Mouse (Mus musculus): Measurements from ENCODE around the gene Stat5a. TPM values are rescaled to one million over a fixed set of nuclear protein-coding genes. Genes with fewer than 3 reads are reported as not detected.
A peak's percentile ranks its signal among the peaks of the same experiment; 100 is the strongest.

Stat5a gene
- polyA plus RNA-seq, 1 experiment from 2014 or later = 0.69 TPM

- no peak overlapping the region for H3K27ac ChIP-seq (ENCODE audit: low read depth, low read length)
- 91% methylated on average over 16 of the region's 16 CpGs for WGBS
Measured at GRCm38 (mm10) chr11:100819626-100820025, 39.5 kb upstream of the Stat5a start.

GRCm38 (mm10) chr11:100820047-100820446 lies 39.1 kb upstream of the Stat5a start:
- 47% methylated on average over 8 of the region's 8 CpGs for WGBS
- no peak overlapping the region for H3K4me3 ChIP-seq (ENCODE audit: low read depth, low read length)
- no peak overlapping the region for H3K27ac ChIP-seq (ENCODE audit: low read depth, low read length)
- DNase-seq (ENCODE audit: low spot score) (peak; percentile 30), ATAC-seq (no peak)
- H3K4me1 ChIP-seq (ENCODE audit: control insufficient read depth, insufficient read depth, low read length) = peaks cover 3% of the 10 kb centered on the region; the same call in 1 of the 2 replicates
- H3K27me3 ChIP-seq (replicated peaks; ENCODE audit: control insufficient read depth, insufficient read depth, low read length) = no peaks in the 10 kb centered on the region
- no peak overlapping the region for H3K9ac ChIP-seq (ENCODE audit: low read length)
- no peak overlapping the region for H3K4me2 ChIP-seq (ENCODE audit: low read length)
- no peaks in the 10 kb centered on the region for H3K36me3 ChIP-seq (ENCODE audit: control insufficient read depth, insufficient read depth, low read length)
- H3K9me3 ChIP-seq (replicated peaks; ENCODE audit: control insufficient read depth, low read length) = no peaks in the 10 kb centered on the region

More at GRCm38 (mm10) chr11:100819626-100820025, 39.5 kb upstream of the Stat5a start:
- Histone ChIP-seq H3K9me3 (replicated peaks; ENCODE audit: control insufficient read depth, low read length) (no peaks in the 10 kb centered on the region), H3K4me1 (ENCODE audit: control insufficient read depth, insufficient read depth, low read length) (peaks cover 3% of the 10 kb centered on the region; the same call in 1 of the 2 replicates), H3K4me2 (ENCODE audit: low read length) (no peak overlapping the region), H3K36me3 (ENCODE audit: control insufficient read depth, insufficient read depth, low read length) (no peaks in the 10 kb centered on the region), H3K4me3 (ENCODE audit: low read depth, low read length) (no peak overlapping the region), H3K9ac (ENCODE audit: low read length) (no peak overlapping the region), H3K27me3 (replicated peaks; ENCODE audit: control insufficient read depth, insufficient read depth, low read length) (no peaks in the 10 kb centered on the region)
- DNase-seq (ENCODE audit: low spot score) (no peak), ATAC-seq (no peak)

- peaks cover 2% of the 10 kb centered on the region; the same call in 1 of the 2 replicates for H3K4me1 ChIP-seq (ENCODE audit: control insufficient read depth, insufficient read depth, low read length)
- WGBS = 93% methylated on average over 13 of the region's 13 CpGs
- no peaks in the 10 kb centered on the region for H3K27me3 ChIP-seq (replicated peaks; ENCODE audit: control insufficient read depth, insufficient read depth, low read length)
- H3K27ac ChIP-seq (ENCODE audit: low read depth, low read length) = no peak overlapping the region
- DNase-seq (ENCODE audit: low spot score) = no peak
- no peak overlapping the region for H3K4me2 ChIP-seq (ENCODE audit: low read length)
- no peak overlapping the region for H3K9ac ChIP-seq (ENCODE audit: low read length)
- no peak overlapping the region for H3K4me3 ChIP-seq (ENCODE audit: low read depth, low read length)
- H3K36me3 ChIP-seq (ENCODE audit: control insufficient read depth, insufficient read depth, low read length) = no peaks in the 10 kb centered on the region
- ATAC-seq = no peak
- no peaks in the 10 kb centered on the region for H3K9me3 ChIP-seq (replicated peaks; ENCODE audit: control insufficient read depth, low read length)
Measured at GRCm38 (mm10) chr11:100821605-100822220, 37.4 kb upstream of the Stat5a start.

GRCm38 (mm10) chr11:100822365-100822764 lies 36.8 kb upstream of the Stat5a start:
- no peak overlapping the region for H3K9ac ChIP-seq (ENCODE audit: low read length)
- no peak overlapping the region for H3K4me3 ChIP-seq (ENCODE audit: low read depth, low read length)
- H3K27me3 ChIP-seq (replicated peaks; ENCODE audit: control insufficient read depth, insufficient read depth, low read length) = no peaks in the 10 kb centered on the region
- 85% methylated on average over 12 of the region's 12 CpGs for WGBS
- no peaks in the 10 kb centered on the region for H3K4me1 ChIP-seq (ENCODE audit: control insufficient read depth, insufficient read depth, low read length)
- H3K4me2 ChIP-seq (ENCODE audit: low read length) = no peak overlapping the region
- DNase-seq (ENCODE audit: low spot score) (no peak), ATAC-seq (no peak)
- H3K36me3 ChIP-seq (ENCODE audit: control insufficient read depth, insufficient read depth, low read length) = no peaks in the 10 kb centered on the region
- no peak overlapping the region for H3K27ac ChIP-seq (ENCODE audit: low read depth, low read length)
- H3K9me3 ChIP-seq (replicated peaks; ENCODE audit: control insufficient read depth, low read length) = no peaks in the 10 kb centered on the region

- Histone ChIP-seq H3K4me1 (ENCODE audit: control insufficient read depth, insufficient read depth, low read length) (no peaks in the 10 kb centered on the region), H3K27me3 (replicated peaks; ENCODE audit: control insufficient read depth, insufficient read depth, low read length) (no peaks in the 10 kb centered on the region), H3K9ac (ENCODE audit: low read length) (no peak overlapping the region), H3K36me3 (ENCODE audit: control insufficient read depth, insufficient read depth, low read length) (no peaks in the 10 kb centered on the region), H3K27ac (ENCODE audit: low read depth, low read length) (no peak overlapping the region), H3K9me3 (replicated peaks; ENCODE audit: control insufficient read depth, low read length) (no peaks in the 10 kb centered on the region), H3K4me2 (ENCODE audit: low read length) (no peak overlapping the region), H3K4me3 (ENCODE audit: low read depth, low read length) (no peak overlapping the region)
- WGBS = 74% methylated on average over 8 of the region's 8 CpGs
- no peak for ATAC-seq
- no peak for DNase-seq (ENCODE audit: low spot score)
Measured at GRCm38 (mm10) chr11:100823543-100824313, 35.4 kb upstream of the Stat5a start.

- no peak for ATAC-seq
- H3K27ac ChIP-seq (ENCODE audit: low read depth, low read length) = no peak overlapping the region
- no peaks in the 10 kb centered on the region for H3K4me1 ChIP-seq (ENCODE audit: control insufficient read depth, insufficient read depth, low read length)
- H3K4me3 ChIP-seq (ENCODE audit: low read depth, low read length) = no peak overlapping the region
- no peak overlapping the region for H3K4me2 ChIP-seq (ENCODE audit: low read length)
- no peaks in the 10 kb centered on the region for H3K27me3 ChIP-seq (replicated peaks; ENCODE audit: control insufficient read depth, insufficient read depth, low read length)
- 81% methylated on average over 7 of the region's 7 CpGs for WGBS
- H3K9ac ChIP-seq (ENCODE audit: low read length) = no peak overlapping the region
- no peak for DNase-seq (ENCODE audit: low spot score)
- no peaks in the 10 kb centered on the region for H3K9me3 ChIP-seq (replicated peaks; ENCODE audit: control insufficient read depth, low read length)
- H3K36me3 ChIP-seq (ENCODE audit: control insufficient read depth, insufficient read depth, low read length) = no peaks in the 10 kb centered on the region
Measured at GRCm38 (mm10) chr11:100824496-100824895, 34.7 kb upstream of the Stat5a start.

- no peak overlapping the region for H3K4me3 ChIP-seq (ENCODE audit: low read depth, low read length)
- H3K27ac ChIP-seq (ENCODE audit: low read depth, low read length) = no peak overlapping the region
- DNase-seq (ENCODE audit: low spot score) (no peak), ATAC-seq (no peak)
- H3K4me1 ChIP-seq (ENCODE audit: control insufficient read depth, insufficient read depth, low read length) = no peaks in the 10 kb centered on the region
- no peak overlapping the region for H3K9ac ChIP-seq (ENCODE audit: low read length)
- H3K36me3 ChIP-seq (ENCODE audit: control insufficient read depth, insufficient read depth, low read length) = no peaks in the 10 kb centered on the region
- no peaks in the 10 kb centered on the region for H3K27me3 ChIP-seq (replicated peaks; ENCODE audit: control insufficient read depth, insufficient read depth, low read length)
- H3K4me2 ChIP-seq (ENCODE audit: low read length) = no peak overlapping the region
- H3K9me3 ChIP-seq (replicated peaks; ENCODE audit: control insufficient read depth, low read length) = no peaks in the 10 kb centered on the region
- WGBS = 72% methylated on average over 9 of the region's 9 CpGs
Measured at GRCm38 (mm10) chr11:100825451-100825850, 33.7 kb upstream of the Stat5a start.

GRCm38 (mm10) chr11:100826161-100826866 lies 32.8 kb upstream of the Stat5a start:
- no peak overlapping the region for H3K4me3 ChIP-seq (ENCODE audit: low read depth, low read length)
- ATAC-seq = peak; percentile 79

More at GRCm38 (mm10) chr11:100826161-100826866, 32.8 kb upstream of the Stat5a start:
- 49% methylated on average over 13 of the region's 13 CpGs for WGBS
- H3K27me3 ChIP-seq (replicated peaks; ENCODE audit: control insufficient read depth, insufficient read depth, low read length) = no peaks in the 10 kb centered on the region
- H3K4me1 ChIP-seq (ENCODE audit: control insufficient read depth, insufficient read depth, low read length) = no peaks in the 10 kb centered on the region
- H3K36me3 ChIP-seq (ENCODE audit: control insufficient read depth, insufficient read depth, low read length) = no peaks in the 10 kb centered on the region
- no peak overlapping the region for H3K4me2 ChIP-seq (ENCODE audit: low read length)
- H3K27ac ChIP-seq (ENCODE audit: low read depth, low read length) = no peak overlapping the region
- H3K9me3 ChIP-seq (replicated peaks; ENCODE audit: control insufficient read depth, low read length) = no peaks in the 10 kb centered on the region
- H3K9ac ChIP-seq (ENCODE audit: low read length) = no peak overlapping the region
- peak; percentile 86 for DNase-seq (ENCODE audit: low spot score)
